Mouse (Mus musculus): ENCODE results near the gene Abcb6. TPM values are rescaled to one million over a fixed set of nuclear protein-coding genes. Genes with fewer than 3 reads are reported as not detected.

Gene Abcb6
- total and polyA plus RNA-seq, 3 experiments: 15.5 to 29.0 (median 19.2) TPM

GRCm38 (mm10) chr1:75142301-75143261 is 37.6 kb downstream of the Abcb6 start, which contains the start of the genes Cnppd1 and Retreg2 (continued):
- no peak for TF ChIP-seq JUN (IDR thresholded peaks at IDR 0.05; ENCODE audit: insufficient read depth, low read depth, low read length)

DNA sequence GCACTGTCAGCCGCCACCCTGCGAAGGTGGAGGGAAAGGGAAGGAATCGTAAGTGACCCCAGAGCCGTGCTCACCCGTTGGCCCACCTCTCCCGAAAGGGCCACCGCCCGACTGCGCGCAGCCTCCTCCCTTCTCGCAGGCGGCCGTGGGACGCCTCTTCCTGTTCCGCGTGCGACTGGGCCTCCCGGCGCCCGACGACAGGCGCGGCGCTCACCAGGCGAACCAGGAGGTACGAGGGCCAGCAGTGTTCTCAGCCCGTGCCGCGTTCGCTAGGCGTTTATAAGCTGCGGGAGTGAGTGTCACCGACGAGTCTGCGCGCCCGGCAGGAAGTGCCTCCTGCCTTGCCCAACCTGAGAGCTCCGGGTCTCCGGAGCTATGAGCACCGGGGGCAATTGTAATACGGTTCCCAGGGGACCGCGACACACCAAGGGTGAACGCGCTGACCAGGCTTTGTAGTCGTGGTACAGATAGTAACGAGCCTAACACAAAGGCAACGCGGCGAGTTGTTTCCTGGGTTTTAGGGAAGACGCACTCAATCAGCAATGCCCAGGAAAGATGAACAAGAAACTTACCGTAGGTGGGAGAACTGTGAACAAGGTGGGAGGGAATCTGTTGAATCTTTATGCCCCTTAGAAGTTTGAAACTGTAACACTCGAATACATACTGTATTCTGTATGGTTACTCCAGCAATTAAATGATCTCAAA is 38.6 kb downstream of the Abcb6 start:
- peak overlapping the region; percentile 55; the same call in 1 of the 2 replicates for H3K27ac ChIP-seq (ENCODE audit: insufficient read depth, low read depth)
- peaks cover 45 to 63% of the 10 kb centered on the region in 2 experiments for H3K36me3 ChIP-seq (replicated peaks in 1 of 2; ENCODE audit: control insufficient read depth in 1 of 2, insufficient read depth in 1 of 2, low read length in 1 of 2)
- H3K9ac ChIP-seq (ENCODE audit: insufficient read depth, low read depth): peak overlapping the region; percentile 74
- TF ChIP-seq POLR2A (IDR thresholded peaks at IDR 0.05; ENCODE audit: low read depth, low read length) (peak; percentile 66), POLR2AphosphoS2 (IDR thresholded peaks at IDR 0.05; ENCODE audit: low read depth, low read length) (no peak; the same call in 1 of the 2 replicates), IRF4 (IDR thresholded peaks at IDR 0.05; ENCODE audit: low read depth, low read length) (peak; percentile 20; the same call in 1 of the 2 replicates), RCOR1 (conservative IDR thresholded peaks at IDR 0.05; ENCODE audit: low read depth, low read length) (no peak), SMC3 (IDR thresholded peaks at IDR 0.05; ENCODE audit: low read depth, low read length) (no peak), JUND (conservative IDR thresholded peaks at IDR 0.05; ENCODE audit: low read depth, low read length) (no peak), NELFE (IDR thresholded peaks at IDR 0.05; ENCODE audit: low read depth, low read length) (peak; percentile 28; the same call in 1 of the 2 replicates), EP300 (IDR thresholded peaks at IDR 0.05; ENCODE audit: low read length) (no peak), CTCF (conservative IDR thresholded peaks at IDR 0.05 in 1 of 2, IDR thresholded peaks at IDR 0.05 in 1 of 2; ENCODE audit: low read depth in 2 of 2, low read length in 2 of 2) (no peak), UBTF (IDR thresholded peaks at IDR 0.05; ENCODE audit: low read depth, low read length) (peak; percentile 84; the same call in 1 of the 2 replicates), MAZ (IDR thresholded peaks at IDR 0.05; ENCODE audit: low read depth, low read length) (no peak), TBP (conservative IDR thresholded peaks at IDR 0.05; ENCODE audit: low read depth, low read length) (no peak), TCF12 (IDR thresholded peaks at IDR 0.05; ENCODE audit: low read depth, low read length) (peak; percentile 66; the same call in 1 of the 2 replicates), HCFC1 (IDR thresholded peaks at IDR 0.05; ENCODE audit: low read depth, low read length) (peak; percentile 52), PAX5 (IDR thresholded peaks at IDR 0.05; ENCODE audit: low read length) (no peak), MAX (IDR thresholded peaks at IDR 0.05; ENCODE audit: low read length) (no peak), SIN3A (IDR thresholded peaks at IDR 0.05; ENCODE audit: low read length) (peak; percentile 61), MEF2A (IDR thresholded peaks at IDR 0.05; ENCODE audit: borderline replicate concordance, low read depth, low read length) (0 out of 2 replicates have a peak, but pooled peaks have one; percentile 8), CHD2 (IDR thresholded peaks at IDR 0.05; ENCODE audit: low read length) (no peak), E2F4 (IDR thresholded peaks at IDR 0.05; ENCODE audit: insufficient replicate concordance, low read depth, low read length) (no peak), ETS1 (conservative IDR thresholded peaks at IDR 0.05; ENCODE audit: low read depth, low read length) (no peak), MAFK (IDR thresholded peaks at IDR 0.05; ENCODE audit: insufficient replicate concordance, low read length) (no peak), USF2 (conservative IDR thresholded peaks at IDR 0.05; ENCODE audit: low read depth, low read length) (no peak), NRF1 (IDR thresholded peaks at IDR 0.05; ENCODE audit: low read depth, low read length) (peak; percentile 51; the same call in 1 of the 2 replicates), GABPA (IDR thresholded peaks at IDR 0.05; ENCODE audit: insufficient replicate concordance, low read depth, low read length) (no peak), MYC (IDR thresholded peaks at IDR 0.05; ENCODE audit: low read depth, low read length) (0 out of 2 replicates have a peak, but pooled peaks have one; percentile 23), BHLHE40 (IDR thresholded peaks at IDR 0.05; ENCODE audit: low read depth, low read length) (peak; percentile 63), ELF1 (IDR thresholded peaks at IDR 0.05; ENCODE audit: low read depth, low read length) (peak; percentile 86), ZMIZ1 (IDR thresholded peaks at IDR 0.05; ENCODE audit: low read depth, low read length) (no peak), MXI1 (IDR thresholded peaks at IDR 0.05; ENCODE audit: low read depth, low read length) (peak; percentile 77), CHD1 (IDR thresholded peaks at IDR 0.05; ENCODE audit: low read depth, low read length) (no peak), USF1 (IDR thresholded peaks at IDR 0.05; ENCODE audit: low read depth, low read length) (no peak)
- dilution Hi-C loops (cut with MboI; ENCODE audit: extremely low pct_ligation_motif_present, extremely low pct_unique_long_range_greater_than_20kb, low sequenced_read_pairs): no loop called here
- H3K4me2 ChIP-seq (ENCODE audit: insufficient read depth, low read depth, poor library complexity, severe bottlenecking): peak overlapping the region; percentile 43; the same call in 1 of the 2 replicates
- DNase-seq (ENCODE audit: extremely low read depth): no peak
- H3K4me1 ChIP-seq (ENCODE audit: control insufficient read depth in 1 of 2, insufficient read depth in 2 of 2): peaks cover 2 to 30% of the 10 kb centered on the region in 2 experiments; a peak in 2 of 4 replicates
- in situ Hi-C loops (cut with MboI; ENCODE audit: low pct_ligation_motif_present, low pct_unique_long_range_greater_than_20kb, low sequenced_read_pairs): no loop called here
- no peaks in the 10 kb centered on the region for H3K9me3 ChIP-seq (replicated peaks; ENCODE audit: low read length)
- H3K4me3 ChIP-seq (replicated peaks in 1 of 3; ENCODE audit: low read depth in 2 of 3, low read length in 2 of 3, poor library complexity in 1 of 3): peak overlapping the region; percentile 82 to 93 (median 85)
- no peaks in the 10 kb centered on the region for H3K27me3 ChIP-seq (replicated peaks)
- H3K79me2 ChIP-seq (replicated peaks; ENCODE audit: control insufficient read depth, extremely low read depth, insufficient read depth, poor library complexity, severe bottlenecking): no peaks in the 10 kb centered on the region
